Mouse (Mus musculus) cortical plate, adult 2 months (tissue): Measurements from ENCODE around the gene Mapkap1.

ENCODE experiments used
- CTCF ChIP-seq: fragments of 200-500 bp; IDR thresholded peaks from 2 replicates; pipeline ENCODE4 v1.5.1; 2011; ENCODE audit warnings: mild to moderate bottlenecking, control low read depth, low read length; ENCODE audit not compliant: insufficient read depth; ENCODE audit errors: extremely low read depth
- POLR2A ChIP-seq: fragments of 200-500 bp; IDR thresholded peaks from 2 replicates; pipeline ENCODE4 v1.6.1; 2011; ENCODE audit warnings: mild to moderate bottlenecking, low read length, control low read depth; ENCODE audit not compliant: insufficient read depth; ENCODE audit errors: extremely low read depth

DNA sequence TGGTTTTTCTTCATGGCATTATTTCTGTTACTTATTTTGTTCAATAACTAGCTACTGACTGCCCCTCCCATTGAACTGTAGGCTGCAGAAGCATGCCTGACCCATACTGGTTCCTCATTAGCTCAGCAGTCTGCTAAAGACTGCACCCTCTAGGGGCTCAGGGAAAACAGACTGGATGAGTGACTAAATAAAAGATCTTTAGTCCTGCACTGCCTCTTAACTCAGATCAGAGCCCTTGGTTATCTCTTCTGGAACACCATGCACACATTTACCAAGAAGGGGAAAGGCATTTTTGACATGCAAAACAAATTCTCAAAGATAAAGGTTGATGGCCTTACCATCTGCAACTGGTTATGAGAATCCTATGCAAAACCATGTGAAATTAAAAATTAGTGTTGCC lies 157.3 kb downstream of the Mapkap1 start:
- TF ChIP-seq POLR2A (no peak), CTCF (no peak)
